Mouse (Mus musculus): Measurements from ENCODE around the gene Olfr48.

The Olfr48 gene

DNA sequence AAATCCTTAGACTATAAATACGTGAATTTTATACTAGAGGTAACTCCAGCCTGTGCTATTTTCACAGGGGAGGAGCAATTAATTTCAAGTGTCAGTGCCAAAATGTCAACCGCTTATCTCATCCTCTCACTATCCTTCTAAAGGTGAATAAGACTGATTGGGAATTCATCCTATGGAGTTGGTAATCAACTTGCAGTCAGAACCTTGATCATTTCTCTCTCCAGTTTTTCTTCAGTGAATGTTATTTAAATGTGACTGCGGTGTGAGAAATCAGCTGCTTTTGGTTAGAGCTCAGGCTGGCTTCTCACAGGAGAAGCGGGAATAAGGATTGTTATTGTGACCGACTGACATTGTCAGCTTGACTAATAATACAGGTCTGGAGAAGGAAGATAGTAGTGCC lies at the start of gene Olfr48:
Gene Olfr48, minus strand, starts transcription at position 101 of the 400 bp plus-strand sequence.
- DNase-seq (ENCODE audit: low spot score) = no peak

DNA sequence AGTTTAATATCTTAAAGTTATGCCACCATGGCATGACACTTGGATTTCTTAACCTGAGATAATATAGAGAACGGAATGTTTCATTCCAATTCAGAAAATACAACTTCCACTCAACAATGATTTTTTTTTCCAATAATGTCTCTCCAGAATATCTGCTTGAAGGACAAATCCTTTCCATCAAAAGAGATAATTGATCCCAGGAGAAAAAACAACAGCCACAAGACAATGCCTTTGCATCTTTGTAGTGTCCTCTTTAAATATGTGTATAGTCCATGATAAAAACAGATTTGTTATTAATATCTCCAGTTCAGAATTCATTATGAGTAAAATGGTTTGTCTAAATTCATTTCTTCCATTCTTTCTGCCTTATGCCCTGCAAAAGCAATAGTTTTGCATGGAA lies 30.1 kb upstream of the Olfr48 start, which contains the start of gene Olfr1257:
Gene Olfr1257, plus strand, starts transcription at position 301 of the 400 bp plus-strand sequence.
- no peak for DNase-seq (ENCODE audit: low spot score)

DNA sequence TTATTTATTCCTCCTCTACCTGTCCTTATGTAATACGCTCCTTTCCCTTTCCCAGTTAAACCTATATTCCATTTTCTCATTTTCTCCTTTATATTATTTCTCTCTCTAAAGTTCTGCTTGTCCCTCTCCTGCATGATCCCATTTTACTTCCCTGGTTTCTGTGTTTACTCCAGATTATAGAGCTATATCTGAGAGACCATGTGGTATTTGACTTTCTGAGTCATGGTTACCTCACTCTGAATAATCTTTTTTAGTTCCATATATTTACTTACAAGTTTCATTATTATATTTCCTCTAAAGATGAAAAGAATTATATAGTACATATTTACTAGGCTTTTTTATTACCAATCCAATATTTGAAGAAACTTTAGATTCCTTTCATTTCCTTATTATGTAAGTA lies 1.2 kb upstream of the Olfr48 start:
- no peak for DNase-seq (ENCODE audit: low spot score)

DNA sequence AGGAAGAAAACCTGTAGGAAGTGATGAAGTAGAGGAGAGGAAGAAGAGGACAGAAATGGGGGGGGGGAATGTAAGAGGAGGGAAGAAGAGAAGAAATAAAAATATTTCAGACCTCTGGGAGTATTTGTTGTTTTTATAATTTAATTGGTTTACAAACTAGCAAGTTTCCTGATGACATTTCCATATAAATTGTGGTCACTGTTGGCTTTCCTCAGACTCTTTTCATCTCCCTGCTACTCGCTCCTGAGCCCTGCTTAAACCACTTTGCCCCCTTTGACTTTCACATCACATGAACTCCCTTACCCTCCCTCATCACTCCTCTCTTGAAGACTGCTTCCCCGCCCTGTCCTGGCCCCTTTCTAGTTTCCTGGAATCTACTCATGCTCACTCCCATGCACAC lies 6.5 kb downstream of the Olfr48 start, which contains the start of gene Olfr1256:
Gene Olfr1256, minus strand, starts transcription at position 101 of the 400 bp plus-strand sequence.
- no peak for DNase-seq (ENCODE audit: low spot score)

DNA sequence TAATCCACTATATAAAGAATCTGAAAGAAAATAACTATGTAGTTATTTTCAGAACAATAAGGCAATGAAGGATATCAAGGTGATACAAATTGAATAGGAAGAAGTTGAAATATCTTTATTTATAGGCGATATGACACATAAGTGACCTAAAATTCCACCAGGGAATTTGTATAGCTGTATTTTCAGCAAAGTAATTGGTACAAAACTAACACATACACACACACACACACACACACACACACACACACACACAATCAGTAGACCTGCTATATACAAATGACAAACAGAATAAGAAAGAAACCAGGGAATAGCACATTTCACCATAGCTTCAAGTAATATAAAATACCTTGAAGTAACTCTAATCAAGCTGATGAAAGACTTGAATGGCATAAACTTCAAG lies 27.8 kb downstream of the Olfr48 start:
- DNase-seq (ENCODE audit: low spot score) = no peak

DNA sequence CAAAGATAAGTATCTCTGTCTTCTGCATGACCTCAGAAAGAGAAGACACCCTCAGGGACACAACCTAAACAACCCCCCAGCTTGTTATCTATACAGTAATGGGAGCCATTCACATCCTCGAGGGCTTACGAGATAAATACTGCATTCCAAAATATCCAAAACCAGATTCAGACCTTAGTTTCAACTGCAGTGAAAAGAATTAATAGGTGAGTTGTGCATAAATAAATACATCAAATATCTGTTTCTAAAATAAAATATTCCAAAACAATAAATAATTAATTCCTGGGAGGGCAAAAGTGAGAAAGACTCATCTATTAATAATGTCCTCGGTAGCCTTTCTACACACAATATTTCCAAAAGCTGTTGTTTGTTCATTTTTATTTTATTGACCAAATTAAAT lies 36.3 kb downstream of the Olfr48 start, which contains the start of gene Olfr1255:
Gene Olfr1255, plus strand, starts transcription at position 301 of the 400 bp plus-strand sequence.
- no peak for DNase-seq (ENCODE audit: low spot score)

DNA sequence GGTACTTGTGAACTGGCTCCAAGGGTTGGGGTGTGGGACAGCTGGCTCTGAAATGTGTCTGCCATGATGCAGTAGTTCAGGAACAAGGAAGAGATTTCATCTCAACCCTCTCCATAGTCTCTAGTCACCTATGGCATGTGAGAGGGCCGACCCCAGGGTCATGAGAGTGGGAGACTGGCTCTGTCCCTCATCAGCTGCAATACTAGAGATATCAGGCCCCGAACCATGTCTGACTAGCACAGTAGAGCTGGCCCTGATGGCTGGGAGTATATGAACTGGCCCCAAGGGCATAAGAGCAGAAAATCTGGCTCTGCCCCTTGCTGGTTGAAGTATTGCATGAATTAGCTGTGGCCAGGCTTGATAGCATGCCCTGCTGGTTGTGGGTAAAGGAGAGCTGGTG lies 37.3 kb downstream of the Olfr48 start:
- no peak for DNase-seq (ENCODE audit: low spot score)

DNA sequence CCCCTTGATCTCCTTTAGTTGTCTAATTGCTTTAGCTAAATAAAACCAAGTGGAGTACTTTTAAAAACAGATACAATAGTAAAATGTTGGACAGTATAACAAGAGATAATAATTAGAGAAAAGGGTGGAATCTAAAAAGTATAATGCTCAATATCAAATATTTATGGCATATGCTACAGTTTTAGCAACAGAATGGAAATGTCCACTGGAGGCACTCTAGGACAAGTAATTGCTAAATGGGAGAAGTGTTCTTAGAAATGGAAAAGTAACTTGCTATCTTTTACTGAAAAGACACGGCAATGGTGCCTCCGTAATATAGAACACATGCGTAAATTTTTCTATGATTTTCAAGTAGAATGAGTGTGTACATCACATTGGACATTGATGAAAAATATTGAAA lies 48.4 kb downstream of the Olfr48 start:
- no peak for DNase-seq (ENCODE audit: low spot score)

DNA sequence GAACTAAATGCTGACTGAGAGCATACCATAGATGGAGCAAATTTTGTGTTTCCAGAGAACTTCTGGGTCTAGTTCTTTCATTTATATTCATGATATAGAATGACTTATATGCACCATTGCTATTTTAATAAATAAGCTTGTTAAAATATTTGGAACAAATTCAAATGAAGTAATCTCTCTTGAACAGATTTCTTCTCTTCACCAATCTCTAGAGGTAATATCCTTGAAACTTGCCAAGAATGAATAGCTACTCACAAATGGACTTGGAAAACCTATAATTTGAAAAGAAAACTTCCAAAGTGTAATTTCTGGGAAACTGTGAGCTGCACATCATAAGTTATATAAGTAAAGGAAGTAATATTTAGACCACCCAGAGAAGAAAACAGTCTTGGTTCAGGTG lies 54.5 kb downstream of the Olfr48 start, which contains the start of gene Olfr1254:
Gene Olfr1254, minus strand, starts transcription at position 101 of the 400 bp plus-strand sequence.
- DNase-seq (ENCODE audit: low spot score) = no peak
